Mouse (Mus musculus) gastrocnemius, postnatal 25 days (tissue): ENCODE measurements around the gene Asic4. TPM values are rescaled to one million over a fixed set of nuclear protein-coding genes. Genes with fewer than 3 reads are reported as not detected.

Experiments
- DNase-seq: peaks from one replicate; pipeline ENCODE4 v3.0.0; 2022
- total RNA-seq, 2 experiments: library from RNA; stranded (reverse); gene quantifications; 1 replicate in 1 of 2; 2 replicates in 1 of 2; pipeline ENCODE4 v1.2.3; 2021

The Asic4 gene
- total RNA-seq, 2 experiments from 2014 or later = not detected

DNA sequence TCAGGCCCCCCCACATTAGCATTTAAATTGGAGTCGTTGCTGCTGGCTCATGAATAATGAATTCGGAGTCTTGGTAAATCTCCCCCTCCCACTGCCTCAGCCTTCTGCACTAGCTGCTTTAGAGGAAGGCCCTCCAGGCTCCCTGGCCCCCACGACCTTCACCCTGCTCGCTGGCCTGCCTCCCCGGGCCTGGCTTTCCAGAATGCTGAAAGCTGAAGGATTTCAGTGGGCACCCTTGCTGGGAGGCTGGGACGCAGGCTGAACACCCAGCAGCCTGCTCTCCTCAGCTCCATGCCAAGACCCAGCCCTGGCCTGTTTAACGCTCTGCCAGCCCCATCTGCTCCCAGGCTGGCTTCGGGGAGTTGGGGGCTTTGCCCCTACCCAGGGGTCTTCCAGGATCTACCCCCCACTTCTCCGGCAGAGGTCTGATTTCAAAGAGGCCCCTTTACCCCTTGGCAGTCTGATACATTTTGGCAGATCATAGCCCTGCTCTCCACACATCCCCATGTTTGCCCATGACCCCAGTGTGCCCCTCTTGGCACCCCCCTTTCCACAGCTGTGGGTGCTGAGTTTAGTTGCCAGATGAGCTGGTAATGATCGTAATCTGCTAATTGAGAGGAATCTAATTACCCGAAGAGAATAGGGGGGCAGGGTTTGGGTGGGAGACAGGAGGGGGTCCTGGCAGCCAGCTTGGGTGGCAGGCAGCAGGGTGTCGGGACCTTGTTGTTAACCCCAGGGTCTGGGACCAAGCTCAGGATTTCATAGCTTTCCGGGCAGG lies 6.8 kb upstream of the Asic4 start:
- no peak for DNase-seq

DNA sequence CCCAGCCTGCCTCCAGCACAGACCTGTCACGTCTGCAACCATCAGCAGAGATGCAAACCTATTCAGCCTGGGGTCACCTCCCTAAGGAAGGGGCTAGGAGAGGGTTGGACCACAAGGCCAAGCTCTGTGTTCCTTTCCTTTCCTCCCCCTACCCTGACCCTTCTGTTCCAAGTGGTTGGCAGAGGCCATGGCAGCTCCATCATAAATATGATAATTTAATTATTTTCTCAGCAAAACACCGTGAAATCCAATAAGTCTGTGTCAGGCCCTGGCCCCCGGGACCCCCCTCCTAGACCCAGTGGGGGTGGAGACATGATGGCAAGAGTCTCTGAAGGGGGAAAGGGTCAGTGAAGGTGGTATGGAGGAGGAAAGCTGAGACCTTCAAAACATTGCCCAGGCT lies 6.0 kb upstream of the Asic4 start:
- no peak for DNase-seq

- no peak for DNase-seq
Measured at GRCm38 (mm10) chr1:75445141-75445701, 5.0 kb upstream of the Asic4 start.

GRCm38 (mm10) chr1:75445751-75446611 lies 4.3 kb upstream of the Asic4 start:
- DNase-seq = peak; percentile 68

- DNase-seq = no peak
Measured at GRCm38 (mm10) chr1:75446656-75447055, 3.6 kb upstream of the Asic4 start.

GRCm38 (mm10) chr1:75447265-75448051 lies 2.8 kb upstream of the Asic4 start:
- no peak for DNase-seq

- no peak for DNase-seq
Measured at GRCm38 (mm10) chr1:75448052-75448431, 2.2 kb upstream of the Asic4 start.

DNA sequence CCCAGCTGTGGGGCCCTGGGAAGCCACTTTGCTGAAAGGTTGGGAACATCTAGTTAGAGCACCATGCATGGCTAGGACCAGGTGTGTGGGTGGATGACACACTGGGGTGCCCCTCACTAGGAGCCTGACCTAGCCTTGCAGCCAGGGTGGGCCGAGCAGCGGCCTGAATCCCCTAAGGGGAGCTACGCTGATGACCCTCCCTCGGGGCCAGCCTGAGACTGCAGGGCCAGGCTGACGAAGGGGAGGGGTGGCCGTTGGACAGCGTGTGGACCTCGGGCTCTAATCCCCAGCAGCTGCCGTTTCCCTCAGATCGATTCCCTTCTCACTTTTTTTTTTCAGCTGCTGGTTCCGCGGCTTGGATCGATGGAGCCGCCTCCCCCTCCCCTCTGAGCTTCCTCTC lies 1.3 kb upstream of the Asic4 start:
- DNase-seq = no peak

DNA sequence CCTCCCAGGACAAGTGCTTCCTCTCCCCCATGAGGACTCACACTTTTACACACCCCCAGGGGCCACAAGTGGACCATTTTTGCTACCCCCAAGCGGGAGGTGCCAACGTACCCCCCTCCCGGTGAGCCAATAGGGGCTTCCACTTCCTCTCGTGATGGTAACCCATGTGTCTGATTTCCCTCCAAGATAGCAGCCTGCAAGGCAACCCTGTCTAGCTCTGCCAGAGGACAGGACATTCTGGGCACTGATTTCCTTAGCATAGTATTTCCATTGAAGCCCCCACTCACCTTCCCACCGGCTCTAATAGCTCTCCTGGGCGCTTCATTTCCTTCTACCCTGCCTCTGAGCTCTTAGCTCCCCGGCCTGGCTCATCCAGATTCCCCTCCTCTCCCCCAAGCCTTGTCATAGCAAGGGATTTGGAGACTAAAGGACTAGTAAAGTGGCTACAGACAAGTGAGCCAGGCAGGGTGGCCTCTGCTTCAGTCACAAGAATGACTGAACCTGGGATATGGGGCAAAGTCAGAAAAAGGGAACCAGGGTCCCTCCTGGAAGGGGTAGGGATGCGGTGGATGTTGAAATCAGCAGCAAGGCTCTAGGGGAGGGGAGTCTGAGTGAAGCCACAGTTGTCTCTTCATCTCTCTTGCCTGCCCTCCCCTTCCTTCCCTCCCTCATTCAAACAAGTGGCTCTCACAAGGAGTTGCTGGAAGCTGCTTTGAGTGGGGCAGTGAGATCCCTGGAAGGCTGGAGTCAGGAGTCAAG lies 680 bp upstream of the Asic4 start:
- no peak for DNase-seq

- DNase-seq = no peak
Measured at GRCm38 (mm10) chr1:75451900-75452299, 1.7 kb downstream of the Asic4 start.

- DNase-seq = no peak
Measured at GRCm38 (mm10) chr1:75455433-75455832, 5.2 kb downstream of the Asic4 start.

DNA sequence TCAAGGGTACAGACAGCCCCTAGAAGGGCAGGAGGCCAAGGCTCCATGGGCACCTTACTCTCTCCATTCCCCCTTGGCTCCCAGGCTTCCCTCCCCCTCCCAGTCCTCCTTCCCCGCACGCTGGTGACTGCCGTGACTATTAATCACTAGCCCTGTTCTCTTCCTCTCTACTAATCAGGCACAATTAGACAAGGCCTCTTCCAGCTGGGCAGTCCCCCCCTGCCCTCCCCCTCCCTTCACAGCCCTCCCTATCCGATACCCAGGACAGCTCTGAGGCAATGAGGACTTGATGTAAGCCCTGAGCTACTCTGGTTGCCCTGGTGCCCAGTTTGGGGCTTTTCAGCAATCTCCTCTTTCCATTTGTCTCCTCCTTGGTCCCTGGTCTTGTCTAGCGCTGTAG lies 5.7 kb downstream of the Asic4 start:
- no peak for DNase-seq

GRCm38 (mm10) chr1:75456746-75457564 lies 6.7 kb downstream of the Asic4 start:
- no peak for DNase-seq

DNA sequence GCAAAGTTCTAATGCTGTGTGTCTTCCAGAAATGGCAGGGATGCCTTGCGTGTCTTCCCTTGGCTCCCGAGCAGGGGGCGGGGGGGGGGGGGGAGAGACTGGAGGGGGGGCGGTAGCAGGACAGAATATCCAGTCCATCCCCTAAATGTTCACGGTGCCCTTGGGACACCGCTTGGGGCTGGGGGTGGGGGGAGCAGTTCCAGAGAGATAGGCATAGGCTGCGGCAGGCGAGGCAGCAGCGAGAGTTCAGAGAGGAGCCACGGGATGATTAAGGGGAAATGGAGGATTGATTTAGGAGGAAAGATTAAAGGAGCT lies 7.4 kb downstream of the Asic4 start:
- no peak for DNase-seq

DNA sequence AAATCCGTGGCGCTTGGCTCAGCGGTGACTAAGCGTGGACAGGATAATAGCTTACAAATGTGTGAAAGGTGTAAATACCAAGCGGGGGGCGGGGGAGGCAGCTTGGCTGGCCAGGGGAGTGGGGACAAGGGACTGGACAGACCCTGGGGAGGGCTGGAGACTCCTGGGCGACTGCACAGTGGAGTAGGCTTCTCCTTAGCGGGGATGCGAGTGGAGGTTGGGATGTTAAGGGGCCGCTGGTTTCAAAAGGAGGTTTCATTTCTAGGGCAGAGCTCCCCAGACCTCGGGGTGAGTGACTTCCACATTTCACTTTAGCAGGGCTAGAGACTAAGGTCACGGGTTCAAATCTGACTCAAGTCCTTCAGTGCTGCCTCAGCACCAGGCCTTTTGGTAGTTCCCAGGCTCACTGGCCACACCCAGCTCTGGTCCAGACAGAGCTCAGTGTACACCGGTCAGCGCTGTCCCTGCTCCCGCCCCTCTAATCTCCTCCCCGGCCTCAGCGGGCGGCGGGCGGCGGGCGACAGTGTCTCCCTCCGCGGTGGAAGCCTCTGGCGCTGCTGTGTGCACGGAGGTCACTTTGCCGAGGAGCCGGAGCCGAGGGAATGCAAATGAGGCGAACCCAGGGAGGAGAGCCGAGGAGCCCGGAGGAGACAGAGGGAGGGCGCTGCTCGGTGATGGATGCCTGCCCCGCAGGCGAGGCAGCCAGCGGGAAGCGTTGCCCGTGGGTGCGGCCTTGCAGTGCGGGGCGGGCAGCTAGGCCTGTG lies 8.0 kb downstream of the Asic4 start:
- DNase-seq = peak; percentile 43

- DNase-seq = no peak
Measured at GRCm38 (mm10) chr1:75458789-75459684, 8.8 kb downstream of the Asic4 start.

- no peak for DNase-seq
Measured at GRCm38 (mm10) chr1:75460297-75460696, 10.1 kb downstream of the Asic4 start.

- DNase-seq = no peak
Measured at GRCm38 (mm10) chr1:75462636-75463035, 12.4 kb downstream of the Asic4 start.

- DNase-seq = no peak
Measured at GRCm38 (mm10) chr1:75463652-75464204, 13.5 kb downstream of the Asic4 start.
